Mouse (Mus musculus) liver, embryonic 11.5 days (tissue): ENCODE data around the gene Slitrk2. TPM values are rescaled to one million over a fixed set of nuclear protein-coding genes. Genes with fewer than 3 reads are reported as not detected.
A peak's percentile ranks its signal among the peaks of the same experiment; 100 is the strongest.

ENCODE experiments used
- ATAC-seq: fragments of 200-750 bp; cut with Nextera tagmentation; replicated peaks from 2 replicates; pipeline ENCODE4 v1.8.0; 2017; ENCODE audit warnings: moderate number of reproducible peaks, mild to moderate bottlenecking, moderate TSS enrichment, moderate library complexity; ENCODE audit not compliant: low FRiP score
- DNase-seq: peaks from one replicate; pipeline ENCODE4 v3.0.0-alpha.2; 2017; ENCODE audit warnings: low spot score
- H3K27ac ChIP-seq: fragments of 300-500 bp; sonication (generic); 2 replicates; pipeline ENCODE4 v1.5.1; 2014; ENCODE audit warnings: mild to moderate bottlenecking, low read depth, low read length, control low read depth
- H3K27me3 ChIP-seq: fragments of 300-500 bp; sonication (generic); replicated peaks from 2 replicates; pipeline ENCODE4 v1.6.1; 2014; ENCODE audit warnings: low read length, mixed read lengths; ENCODE audit not compliant: control insufficient read depth, insufficient read depth
- H3K36me3 ChIP-seq: fragments of 300-500 bp; sonication (generic); 2 replicates; pipeline ENCODE4 v1.6.1; 2014; ENCODE audit warnings: mild to moderate bottlenecking, low read length, moderate library complexity, mixed read lengths; ENCODE audit not compliant: control insufficient read depth, insufficient read depth
- H3K4me1 ChIP-seq: fragments of 300-500 bp; sonication (generic); replicated peaks from 2 replicates; pipeline ENCODE4 v1.6.1; 2014; ENCODE audit warnings: low read length, mixed read lengths; ENCODE audit not compliant: control insufficient read depth, insufficient read depth
- H3K4me2 ChIP-seq: fragments of 300-500 bp; sonication (generic); 2 replicates; pipeline ENCODE4 v1.6.1; 2014; ENCODE audit warnings: mild to moderate bottlenecking, control low read depth, moderate library complexity
- H3K4me3 ChIP-seq: fragments of 300-500 bp; sonication (generic); 2 replicates; pipeline ENCODE4 v1.5.1; 2014; ENCODE audit warnings: low read depth, low read length, control low read depth
- H3K9ac ChIP-seq: fragments of 300-500 bp; sonication (generic); 2 replicates; pipeline ENCODE4 v1.6.1; 2014; ENCODE audit warnings: low read depth, low read length, control low read depth
- H3K9me3 ChIP-seq: fragments of 300-500 bp; sonication (generic); 2 replicates; pipeline ENCODE4 v1.6.1; 2016; ENCODE audit warnings: low read length, inconsistent platforms, mixed read lengths; ENCODE audit not compliant: control insufficient read depth
- WGBS: fragments of 180-500 bp; shearing (Covaris S2); extraction: QIAGEN DNeasy Blood & Tissue Kit; methylation state at CpG from one replicate; pipeline ENCODE4 v1.1.7; 2014; 5-methylcytosine and 5-hydroxymethylcytosine counted together
- polyA plus RNA-seq: library from polyadenylated mRNA; unstranded; fragments of >200 nt; fragmentation: Nextera tagmentation; extraction: Ambion mirVana; gene quantifications from 2 replicates; pipeline ENCODE4 v1.2.1, GENCODE M21; 2014

Slitrk2 gene
- 0.48 TPM in 2 replicates for polyA plus RNA-seq

DNA sequence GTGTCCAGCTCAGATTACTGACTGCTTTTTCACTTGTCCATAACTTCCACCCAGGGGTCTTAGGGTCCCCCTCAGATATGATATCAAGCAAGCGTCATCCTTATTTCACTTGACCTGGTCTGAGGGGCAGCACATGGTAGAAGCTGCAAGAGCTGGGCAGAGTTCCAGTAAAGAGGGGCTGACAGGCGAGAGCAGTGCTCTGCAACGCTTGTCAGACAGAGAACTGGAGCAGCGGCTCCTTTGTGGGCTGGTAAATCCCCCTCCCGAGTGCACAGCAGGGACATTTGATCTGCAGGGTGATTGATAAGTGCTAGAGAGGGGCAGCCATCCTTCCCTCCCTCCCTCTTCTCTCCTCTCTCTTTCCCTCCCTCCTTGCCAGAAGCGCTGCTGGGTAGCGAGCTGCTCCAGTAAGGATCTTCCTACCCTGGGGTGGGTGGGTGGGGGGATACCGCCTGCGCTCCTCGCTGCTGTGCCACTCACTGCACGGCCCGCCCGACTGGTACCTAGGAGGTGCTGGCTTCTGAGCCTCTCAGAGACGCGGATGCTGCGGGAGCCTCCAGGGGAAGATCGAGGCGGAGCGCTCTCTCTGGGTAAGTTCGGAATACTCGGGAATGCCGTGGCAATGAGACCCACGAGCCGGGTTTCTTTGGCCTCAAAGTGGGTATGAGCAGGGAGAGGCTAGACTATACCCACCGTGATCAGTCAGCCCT is at the start of gene Slitrk2:
Gene Slitrk2, plus strand, starts transcription at position 408 of the 710 bp plus-strand sequence.
- H3K27ac ChIP-seq, result no peak within 1 kb of the TSS
- H3K9me3 ChIP-seq, result no peaks in the 10 kb centered on the region
- H3K36me3 ChIP-seq, result no peaks in the 10 kb centered on the region
- no peak within 1 kb of the TSS for H3K9ac ChIP-seq
- 17% methylated on average over 25 of the region's 25 CpGs for WGBS
- no peak for ATAC-seq
- H3K27me3 ChIP-seq, result peaks cover 11% of the 10 kb centered on the region
- peak within 1 kb of the TSS; percentile 20; the same call in 1 of the 2 replicates for H3K4me3 ChIP-seq
- peak within 1 kb of the TSS; percentile 40 for H3K4me2 ChIP-seq
- H3K4me1 ChIP-seq, result no peaks in the 10 kb centered on the region
- DNase-seq, result no peak

GRCm38 (mm10) chrX:66605490-66605889 is 43.6 kb upstream of the Slitrk2 start:
- no peaks in the 10 kb centered on the region for H3K9me3 ChIP-seq
- no peak overlapping the region for H3K9ac ChIP-seq
- no peaks in the 10 kb centered on the region for H3K36me3 ChIP-seq
- no peak overlapping the region for H3K27ac ChIP-seq
- no peaks in the 10 kb centered on the region for H3K27me3 ChIP-seq
- H3K4me2 ChIP-seq, result no peak overlapping the region
- ATAC-seq (no peak), DNase-seq (no peak)
- whole genome bisulfite sequencing, result 71% methylated on average over 3 of the region's 3 CpGs
- H3K4me3 ChIP-seq, result no peak overlapping the region
- H3K4me1 ChIP-seq, result no peaks in the 10 kb centered on the region

DNA sequence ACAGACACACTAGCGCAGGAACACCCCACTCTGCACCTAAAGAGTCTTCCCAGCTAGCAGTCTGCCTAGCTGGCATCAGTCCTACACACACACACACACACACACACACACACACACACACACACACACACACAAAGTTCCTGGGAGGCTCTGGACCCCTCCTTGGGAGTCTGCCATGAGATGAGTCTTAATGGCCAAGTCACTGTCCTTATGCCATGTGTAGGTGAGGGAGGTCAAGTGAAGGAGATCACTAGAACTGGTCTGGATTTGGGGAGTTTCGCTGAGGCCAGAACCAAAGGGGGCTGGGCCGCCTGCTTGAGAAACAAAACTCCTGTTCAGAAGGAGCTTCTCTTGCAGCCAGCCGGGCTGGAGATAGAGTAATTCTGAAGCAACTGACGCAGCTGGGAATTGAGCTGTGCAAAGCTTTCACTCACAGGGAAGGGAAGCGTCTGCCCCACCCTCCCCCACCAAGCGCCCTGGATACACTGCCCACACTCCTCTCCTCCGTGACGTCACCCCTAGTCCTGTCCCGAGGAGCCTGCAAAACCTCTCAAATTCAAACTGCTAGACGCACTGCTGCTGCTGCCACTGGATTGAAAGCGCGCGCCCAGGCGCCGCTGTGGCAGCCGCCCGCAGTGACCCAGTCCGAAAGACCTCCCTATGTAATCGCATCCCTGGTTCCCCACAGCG is 3.5 kb downstream of the Slitrk2 start:
- no peaks in the 10 kb centered on the region for H3K9me3 ChIP-seq
- WGBS, result 5% methylated on average over 21 of the region's 21 CpGs
- no peak overlapping the region for H3K27ac ChIP-seq
- H3K36me3 ChIP-seq, result no peaks in the 10 kb centered on the region
- DNase-seq, result no peak
- peak overlapping the region; percentile 48 for H3K4me2 ChIP-seq
- H3K9ac ChIP-seq, result no peak overlapping the region
- H3K4me1 ChIP-seq, result no peaks in the 10 kb centered on the region
- peak overlapping the region; percentile 21 for H3K4me3 ChIP-seq
- ATAC-seq, result no peak
- H3K27me3 ChIP-seq, result peaks cover 11% of the 10 kb centered on the region

DNA sequence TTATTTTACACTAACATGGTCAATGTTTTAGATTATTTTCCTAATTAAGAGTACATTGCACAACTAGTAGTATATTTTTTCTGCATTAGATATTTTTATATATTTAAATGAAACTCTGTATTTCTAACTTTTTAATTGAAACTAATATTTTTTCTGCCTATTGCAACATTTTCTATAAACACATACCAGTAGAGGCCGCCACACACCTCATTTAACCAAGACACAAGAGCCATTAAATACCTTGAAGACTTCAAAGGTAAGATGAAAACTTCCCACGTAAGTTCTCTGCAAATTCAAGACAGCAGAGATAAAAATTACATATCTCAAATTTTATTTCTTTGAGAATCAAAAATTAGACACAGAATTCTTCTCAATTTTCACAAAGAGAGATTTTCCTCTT is 8.2 kb downstream of the Slitrk2 start:
- H3K9ac ChIP-seq, result no peak overlapping the region
- H3K4me1 ChIP-seq, result no peaks in the 10 kb centered on the region
- DNase-seq (no peak), ATAC-seq (no peak)
- H3K9me3 ChIP-seq, result no peaks in the 10 kb centered on the region
- H3K4me3 ChIP-seq, result no peak overlapping the region
- H3K27me3 ChIP-seq, result peaks cover 7% of the 10 kb centered on the region
- no peak overlapping the region for H3K4me2 ChIP-seq
- 25% methylated on average over 2 of the region's 2 CpGs for WGBS
- H3K36me3 ChIP-seq, result no peaks in the 10 kb centered on the region
- no peak overlapping the region for H3K27ac ChIP-seq

- no peak for ATAC-seq
- Histone ChIP-seq H3K4me1 (no peaks in the 10 kb centered on the region), H3K36me3 (no peaks in the 10 kb centered on the region), H3K27me3 (no peaks in the 10 kb centered on the region), H3K4me3 (no peak overlapping the region), H3K27ac (no peak overlapping the region), H3K9ac (no peak overlapping the region), H3K4me2 (no peak overlapping the region), H3K9me3 (no peaks in the 10 kb centered on the region)
- no peak for DNase-seq
- 87% methylated on average over 4 of the region's 4 CpGs for WGBS
Observed at GRCm38 (mm10) chrX:66676959-66677358, 27.8 kb downstream of the Slitrk2 start.

- no peak overlapping the region for H3K27ac ChIP-seq
- H3K27me3 ChIP-seq, result no peaks in the 10 kb centered on the region
- no peak overlapping the region for H3K4me3 ChIP-seq
- whole genome bisulfite sequencing, result 49% methylated on average over 7 of the region's 7 CpGs
- H3K36me3 ChIP-seq, result no peaks in the 10 kb centered on the region
- H3K9me3 ChIP-seq, result no peaks in the 10 kb centered on the region
- no peak overlapping the region for H3K9ac ChIP-seq
- DNase-seq, result no peak
- ATAC-seq, result no peak
- no peak overlapping the region for H3K4me2 ChIP-seq
- H3K4me1 ChIP-seq, result no peaks in the 10 kb centered on the region
Observed at GRCm38 (mm10) chrX:66678646-66679045, 29.5 kb downstream of the Slitrk2 start.
